Mouse (Mus musculus) midbrain, embryonic 16.5 days (tissue): ENCODE data around the gene Brd3. TPM values are rescaled to one million over a fixed set of nuclear protein-coding genes. Genes with fewer than 3 reads are reported as not detected.
"Not testable (repeated sequence)": the region's sequence is repeated elsewhere in the genome, so short reads cannot be mapped to it uniquely, and the experiment has no call there.

Source experiments
- ATAC-seq: fragments of 200-750 bp; cut with Nextera tagmentation; 2 replicates; pipeline ENCODE4 v1.8.0; 2017; ENCODE audit warnings: moderate TSS enrichment
- H3K27ac ChIP-seq: fragments of 300-500 bp; sonication (generic); 2 replicates; pipeline ENCODE4 v1.5.1; 2014; ENCODE audit warnings: mild to moderate bottlenecking, low read length, mixed read lengths
- H3K27me3 ChIP-seq: fragments of 300-500 bp; sonication (generic); 2 replicates; pipeline ENCODE4 v1.6.1; 2014; ENCODE audit warnings: low read depth, low read length, mixed read lengths; ENCODE audit not compliant: control insufficient read depth, insufficient read depth
- H3K36me3 ChIP-seq: fragments of 300-500 bp; sonication (generic); 2 replicates; pipeline ENCODE4 v1.6.1; 2014; ENCODE audit warnings: mild to moderate bottlenecking, low read length, moderate library complexity, mixed read lengths; ENCODE audit not compliant: control insufficient read depth, insufficient read depth
- H3K4me1 ChIP-seq: fragments of 300-500 bp; sonication (generic); 2 replicates; pipeline ENCODE4 v1.6.1; 2014; ENCODE audit warnings: mild to moderate bottlenecking, low read length, mixed read lengths; ENCODE audit not compliant: control insufficient read depth, insufficient read depth
- H3K4me2 ChIP-seq: fragments of 300-500 bp; sonication (generic); 2 replicates; pipeline ENCODE4 v1.6.1; 2014; ENCODE audit warnings: mild to moderate bottlenecking, low read length, mixed read lengths
- H3K4me3 ChIP-seq: fragments of 300-500 bp; sonication (generic); 2 replicates; pipeline ENCODE4 v1.5.1; 2014; ENCODE audit warnings: low read depth, mild to moderate bottlenecking, low read length, moderate library complexity, mixed read lengths
- H3K9ac ChIP-seq: fragments of 300-500 bp; sonication (generic); 2 replicates; pipeline ENCODE4 v1.6.1; 2014; ENCODE audit warnings: low read depth, low read length, mixed read lengths
- H3K9me3 ChIP-seq: fragments of 300-500 bp; sonication (generic); replicated peaks from 2 replicates; pipeline ENCODE4 v1.6.1; 2014; ENCODE audit warnings: mild to moderate bottlenecking, low read length, mixed read lengths; ENCODE audit not compliant: control insufficient read depth, poor library complexity, severe bottlenecking
- WGBS: fragments of 180-500 bp; shearing (Covaris S2); extraction: QIAGEN DNeasy Blood & Tissue Kit; methylation state at CpG from one replicate; pipeline ENCODE4 v1.1.7; 2014; 5-methylcytosine and 5-hydroxymethylcytosine counted together
- polyA plus RNA-seq: library from polyadenylated mRNA; unstranded; fragments of >200 nt; fragmentation: Nextera tagmentation; extraction: Ambion mirVana; gene quantifications from 2 replicates; pipeline ENCODE4 v1.2.1, GENCODE M21; 2015

Gene Brd3
- 141 and 142 TPM in 2 replicates for polyA plus RNA-seq

GRCm38 (mm10) chr2:27507562-27507961 lies at the start of gene Brd3:
Gene Brd3, minus strand, starts transcription at chr2:27507662.
- no peaks in the 10 kb centered on the region for H3K36me3 ChIP-seq
- H3K4me2 ChIP-seq, result no peak within 1 kb of the TSS
- H3K4me1 ChIP-seq, result no peaks in the 10 kb centered on the region
- 68% methylated on average over 4 of the region's 4 CpGs for WGBS
- H3K27me3 ChIP-seq, result no peaks in the 10 kb centered on the region
- H3K4me3 ChIP-seq, result no peak within 1 kb of the TSS
- no peak within 1 kb of the TSS for H3K27ac ChIP-seq
- ATAC-seq, result no peak
- no peak within 1 kb of the TSS for H3K9ac ChIP-seq
- no peaks in the 10 kb centered on the region for H3K9me3 ChIP-seq

DNA sequence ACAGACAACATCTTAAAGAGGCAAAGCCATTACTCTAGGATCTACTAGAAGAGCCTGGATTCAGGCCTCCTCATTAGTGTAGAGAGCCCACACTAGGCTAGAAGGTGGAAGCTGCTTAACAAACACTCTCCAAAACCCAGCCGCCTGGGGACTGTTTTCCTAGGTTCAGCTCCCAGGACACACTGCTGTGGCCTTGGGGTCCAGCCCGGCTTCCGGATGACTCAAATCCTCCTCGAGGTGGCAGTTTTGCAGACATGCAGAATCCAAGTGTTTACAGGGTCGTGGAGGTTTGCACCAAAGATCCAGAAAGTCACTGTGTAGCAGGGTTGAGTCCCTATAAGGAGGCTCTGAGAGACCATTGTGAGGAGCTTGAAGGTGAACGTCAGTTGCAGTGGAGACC lies 49.5 kb upstream of the Brd3 start:
- no peak overlapping the region for H3K9ac ChIP-seq
- H3K27ac ChIP-seq, result no peak overlapping the region
- no peaks in the 10 kb centered on the region for H3K4me1 ChIP-seq
- H3K27me3 ChIP-seq, result no peaks in the 10 kb centered on the region
- no peaks in the 10 kb centered on the region for H3K9me3 ChIP-seq
- H3K4me2 ChIP-seq, result no peak overlapping the region
- H3K4me3 ChIP-seq, result no peak overlapping the region
- H3K36me3 ChIP-seq, result no peaks in the 10 kb centered on the region
- 81% methylated on average over 6 of the region's 6 CpGs for WGBS
- no peak for ATAC-seq

- Histone ChIP-seq H3K27me3 (no peaks in the 10 kb centered on the region), H3K9me3 (no peaks in the 10 kb centered on the region), H3K4me1 (no peaks in the 10 kb centered on the region), H3K9ac (no peak overlapping the region), H3K36me3 (no peaks in the 10 kb centered on the region), H3K4me3 (no peak overlapping the region), H3K4me2 (no peak overlapping the region), H3K27ac (no peak overlapping the region)
- 86% methylated on average over 9 of the region's 9 CpGs for WGBS
- no peak for ATAC-seq
Observed at GRCm38 (mm10) chr2:27554308-27554707, 46.8 kb upstream of the Brd3 start.

DNA sequence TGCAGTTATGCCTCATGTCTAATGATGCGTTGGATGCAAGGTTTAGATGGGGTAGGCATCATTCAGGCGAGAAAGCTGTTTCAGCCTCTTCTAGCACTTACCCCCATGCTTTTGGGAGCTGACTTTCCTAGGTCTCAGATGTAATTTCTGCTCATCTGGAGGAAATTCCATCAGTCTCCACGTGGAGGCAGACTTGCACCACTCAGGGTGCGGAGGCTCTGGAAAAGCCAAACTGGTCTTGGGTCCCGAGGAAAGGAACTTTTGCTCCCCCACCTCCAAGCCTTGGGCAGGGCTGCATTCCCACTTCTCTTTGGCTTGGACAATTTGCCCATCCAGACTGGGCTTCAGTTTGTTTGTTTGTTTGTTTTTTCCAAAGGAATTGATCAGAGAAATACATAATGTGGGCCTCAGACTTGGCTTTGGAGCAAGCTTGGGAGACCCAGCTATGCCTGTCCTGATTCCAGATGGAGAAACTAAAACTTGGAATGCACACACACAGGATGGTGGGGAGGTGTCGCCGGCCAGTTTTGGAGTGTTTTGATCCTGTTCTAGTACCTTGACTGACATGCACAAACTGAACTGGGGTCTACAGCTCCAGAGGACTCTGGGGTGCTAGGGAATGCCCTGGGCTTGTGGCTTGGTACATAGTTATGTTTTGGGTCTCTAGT lies 45.3 kb upstream of the Brd3 start:
- H3K27ac ChIP-seq, result no peak overlapping the region

GRCm38 (mm10) chr2:27548664-27549369 lies 41.4 kb upstream of the Brd3 start:
- Histone ChIP-seq H3K9me3 (no peaks in the 10 kb centered on the region), H3K27me3 (no peaks in the 10 kb centered on the region), H3K9ac (no peak overlapping the region), H3K27ac (no peak overlapping the region), H3K4me1 (no peaks in the 10 kb centered on the region), H3K4me3 (no peak overlapping the region), H3K36me3 (no peaks in the 10 kb centered on the region), H3K4me2 (no peak overlapping the region)
- 71% methylated on average over 1 of the region's 1 CpGs for WGBS
- no peak for ATAC-seq

More for the DNA sequence above, 45.3 kb upstream of the Brd3 start:
- no peak for ATAC-seq
- WGBS, result 24% methylated on average over 7 of the region's 7 CpGs
- Histone ChIP-seq H3K4me1 (no peaks in the 10 kb centered on the region), H3K9ac (no peak overlapping the region), H3K36me3 (no peaks in the 10 kb centered on the region), H3K4me2 (no peak overlapping the region), H3K9me3 (no peaks in the 10 kb centered on the region), H3K27me3 (no peaks in the 10 kb centered on the region), H3K4me3 (no peak overlapping the region)

DNA sequence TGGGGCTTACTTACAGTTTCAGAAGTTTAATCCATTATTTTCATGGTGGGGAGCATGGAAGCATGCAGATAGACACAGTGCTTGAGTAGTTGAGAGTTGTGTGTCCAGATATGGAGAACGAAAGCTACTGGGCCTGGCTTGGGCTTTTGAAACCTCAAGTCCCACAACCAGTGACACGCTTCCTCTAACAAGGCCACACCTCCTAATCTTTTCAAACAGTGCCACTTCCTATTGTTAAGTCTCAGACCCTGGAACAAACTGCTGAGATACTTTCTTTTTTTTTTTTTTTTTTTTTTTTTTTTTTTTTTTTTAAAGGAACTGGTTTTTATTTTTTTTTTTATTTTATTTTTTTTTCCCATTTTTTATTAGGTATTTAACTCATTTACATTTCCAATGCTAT lies 40.5 kb upstream of the Brd3 start:
- no peak overlapping the region for H3K4me2 ChIP-seq
- no peaks in the 10 kb centered on the region for H3K4me1 ChIP-seq
- no peak overlapping the region for H3K4me3 ChIP-seq
- H3K27me3 ChIP-seq, result no peaks in the 10 kb centered on the region
- 90% methylated on average over 2 of the region's 2 CpGs for WGBS
- H3K9me3 ChIP-seq, result no peaks in the 10 kb centered on the region
- H3K36me3 ChIP-seq, result no peaks in the 10 kb centered on the region; the same call in 1 of the 2 replicates
- no peak overlapping the region for H3K27ac ChIP-seq
- H3K9ac ChIP-seq, result no peak overlapping the region
- ATAC-seq, result no peak

GRCm38 (mm10) chr2:27547326-27547725 lies 39.9 kb upstream of the Brd3 start:
- WGBS, result 67% methylated on average over 1 of the region's 1 CpGs
- no peak for ATAC-seq
- no peak overlapping the region for H3K4me3 ChIP-seq
- H3K27me3 ChIP-seq, result no peaks in the 10 kb centered on the region
- H3K27ac ChIP-seq, result no peak overlapping the region
- H3K4me2 ChIP-seq, result no peak overlapping the region
- H3K9me3 ChIP-seq, result no peaks in the 10 kb centered on the region
- H3K36me3 ChIP-seq, result no peaks in the 10 kb centered on the region; the same call in 1 of the 2 replicates
- no peaks in the 10 kb centered on the region for H3K4me1 ChIP-seq
- H3K9ac ChIP-seq, result no peak overlapping the region

GRCm38 (mm10) chr2:27546041-27546440 lies 38.6 kb upstream of the Brd3 start:
- H3K9me3 ChIP-seq, H3K4me3 ChIP-seq, ATAC-seq, H3K4me2 ChIP-seq, H3K27ac ChIP-seq, H3K4me1 ChIP-seq, H3K9ac ChIP-seq, H3K36me3 ChIP-seq, H3K27me3 ChIP-seq: not testable (repeated sequence)
- WGBS, result 93% methylated on average over 8 of the region's 8 CpGs

DNA sequence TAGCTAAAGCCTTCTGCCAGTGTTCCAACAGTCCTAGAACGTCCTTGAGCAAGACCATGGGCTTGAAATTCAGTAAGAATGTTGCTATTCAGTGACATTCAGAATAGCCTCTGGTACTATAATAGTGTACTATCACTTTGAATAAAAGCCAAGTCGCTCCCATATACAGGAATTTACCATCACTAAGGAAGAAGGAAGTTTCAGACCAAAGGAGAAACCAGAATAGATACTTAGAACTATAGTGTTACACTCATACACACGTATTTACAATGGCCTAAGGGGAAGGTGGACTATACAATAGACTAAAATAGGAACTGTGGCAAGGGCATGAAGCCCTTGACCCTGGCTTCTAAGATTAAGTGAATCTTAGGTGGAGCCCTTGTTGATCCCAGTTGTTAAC lies 38.1 kb upstream of the Brd3 start:
- H3K9ac ChIP-seq, H3K4me1 ChIP-seq, H3K9me3 ChIP-seq, H3K27ac ChIP-seq, H3K27me3 ChIP-seq, H3K4me2 ChIP-seq, H3K36me3 ChIP-seq, H3K4me3 ChIP-seq, ATAC-seq: not testable (repeated sequence)
- WGBS, result 79% methylated on average over 3 of the region's 3 CpGs
